Mouse (Mus musculus): ENCODE data around the gene Epyc. TPM values are rescaled to one million over a fixed set of nuclear protein-coding genes. Genes with fewer than 3 reads are reported as not detected.

The Epyc gene
- not detected for polyA plus RNA-seq (2017; shearing (Covaris generic))

GRCm38 (mm10) chr10:97643768-97644167 is at the start of gene Epyc:
Gene Epyc (plus strand): TSS chr10:97644068.

GRCm38 (mm10) chr10:97606579-97606978 is 37.3 kb upstream of the Epyc start, which contains the start of gene Kera:
Gene Kera (plus strand): TSS chr10:97606879.

GRCm38 (mm10) chr10:97692913-97693312 is 49.0 kb downstream of the Epyc start, which contains the start of gene Ccer1:
Gene Ccer1 (plus strand): TSS chr10:97693059.

GRCm38 (mm10) chr10:97726655-97727054 is 82.8 kb downstream of the Epyc start, which contains the start of gene C030005K15Rik:
Gene C030005K15Rik (minus strand): TSS chr10:97726755.

Other genes starting within 250 kb of the Epyc start
- not detected for gene Dcn, start 164.5 kb upstream of the Epyc start, polyA plus RNA-seq (2017; shearing (Covaris generic))
- not detected for gene Lum, start 78.9 kb upstream of the Epyc start, polyA plus RNA-seq (2017; shearing (Covaris generic))
- gene Kera, start 37.2 kb upstream of the Epyc start, polyA plus RNA-seq (2017; shearing (Covaris generic)), result not detected
- not detected for gene Ccer1, start 49.0 kb downstream of the Epyc start, polyA plus RNA-seq (2017; shearing (Covaris generic))
- not detected for gene C030005K15Rik, start 82.7 kb downstream of the Epyc start, polyA plus RNA-seq (2017; shearing (Covaris generic))

All from CD4-positive, CD25-positive, alpha-beta regulatory T cell, adult 9 weeks (primary cell).